Mouse (Mus musculus): ENCODE results near the gene Ccp110.

DNA sequence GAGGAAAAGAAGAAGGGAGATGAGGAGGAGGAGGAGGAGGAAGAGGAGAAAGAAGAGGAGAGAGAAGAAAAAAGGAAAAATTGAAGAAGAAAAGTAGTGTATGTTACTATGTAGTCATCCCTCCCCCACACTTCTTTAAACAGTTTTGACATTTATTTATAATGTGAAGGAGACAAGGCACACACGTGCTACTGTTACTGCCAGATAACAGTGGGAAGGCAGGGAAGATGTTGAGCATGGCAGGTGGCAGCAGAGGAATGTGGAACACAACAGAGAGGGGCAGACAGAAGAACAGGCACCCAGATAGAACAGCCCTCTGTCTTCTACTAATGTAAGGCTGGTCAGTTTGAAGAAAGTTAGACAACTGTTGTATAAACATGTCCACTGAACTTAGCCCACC is 57.3 kb downstream of the Ccp110 start:
- TF ChIP-seq CTCF (IDR thresholded peaks at IDR 0.05 in 2 of 3, conservative IDR thresholded peaks at IDR 0.05 in 1 of 3; ENCODE audit: control insufficient read depth in 1 of 3, insufficient read depth in 1 of 3, low read depth in 2 of 3, low read length in 3 of 3, poor library complexity in 1 of 3, severe bottlenecking in 1 of 3) (no peak), KAT2A (conservative IDR thresholded peaks at IDR 0.05; ENCODE audit: low read depth, low read length) (no peak), ZKSCAN1 (IDR thresholded peaks at IDR 0.05; ENCODE audit: low read depth, low read length) (no peak), POLR2A (IDR thresholded peaks at IDR 0.05; ENCODE audit: control insufficient read depth in 1 of 2, insufficient read depth in 1 of 2, low read depth in 1 of 2, low read length in 2 of 2, poor library complexity in 1 of 2) (no peak), EP300 (IDR thresholded peaks at IDR 0.05; ENCODE audit: low read depth in 1 of 2, low read length in 2 of 2) (no peak), SIN3A (IDR thresholded peaks at IDR 0.05; ENCODE audit: low read length) (no peak), MAFK (IDR thresholded peaks at IDR 0.05; ENCODE audit: borderline replicate concordance, low read depth, low read length) (no peak), CHD2 (IDR thresholded peaks at IDR 0.05; ENCODE audit: low read length) (no peak), POLR2AphosphoS5 (IDR thresholded peaks at IDR 0.05; ENCODE audit: borderline replicate concordance, low read depth, low read length) (no peak), ELF1 (IDR thresholded peaks at IDR 0.05; ENCODE audit: low read depth, low read length) (no peak), NELFE (IDR thresholded peaks at IDR 0.05; ENCODE audit: low read depth, low read length) (no peak)

All from MEL (cell line).